Mouse (Mus musculus) limb, embryonic 11.5 days (tissue): ENCODE results near the gene Frem1. TPM values are rescaled to one million over a fixed set of nuclear protein-coding genes. Genes with fewer than 3 reads are reported as not detected.

Experiments
- ATAC-seq: fragments of 200-750 bp; cut with Nextera tagmentation; 2 replicates; pipeline ENCODE4 v1.8.0; 2017; ENCODE audit warnings: low read depth; ENCODE audit not compliant: insufficient number of reproducible peaks, low FRiP score, low TSS enrichment
- DNase-seq: peaks from one replicate; pipeline ENCODE4 v3.0.0-alpha.2; 2015; ENCODE audit warnings: low spot score
- H3K27ac ChIP-seq: fragments of 300-500 bp; sonication (generic); replicated peaks from 2 replicates; pipeline ENCODE4 v1.5.1; 2014; ENCODE audit warnings: low read depth, mild to moderate bottlenecking, low read length
- H3K27me3 ChIP-seq: fragments of 300-500 bp; sonication (generic); 2 replicates; pipeline ENCODE4 v1.6.1; 2014; ENCODE audit warnings: mild to moderate bottlenecking, low read length, mixed read lengths; ENCODE audit not compliant: control insufficient read depth, insufficient read depth
- H3K36me3 ChIP-seq: fragments of 300-500 bp; sonication (generic); 2 replicates; pipeline ENCODE4 v1.6.1; 2014; ENCODE audit warnings: mild to moderate bottlenecking, low read length, moderate library complexity, mixed read lengths; ENCODE audit not compliant: control insufficient read depth, insufficient read depth
- H3K4me1 ChIP-seq: fragments of 300-500 bp; sonication (generic); 2 replicates; pipeline ENCODE4 v1.6.1; 2014; ENCODE audit warnings: low read length, mixed read lengths; ENCODE audit not compliant: control insufficient read depth, insufficient read depth
- H3K4me2 ChIP-seq: fragments of 300-500 bp; sonication (generic); 2 replicates; pipeline ENCODE4 v1.6.1; 2014; ENCODE audit warnings: low read depth, mild to moderate bottlenecking, moderate library complexity; ENCODE audit not compliant: severe bottlenecking
- H3K4me3 ChIP-seq: fragments of 300-500 bp; sonication (generic); 2 replicates; pipeline ENCODE4 v1.5.1; 2014; ENCODE audit warnings: low read depth, low read length
- H3K9ac ChIP-seq: fragments of 300-500 bp; sonication (generic); 2 replicates; pipeline ENCODE4 v1.6.1; 2014; ENCODE audit warnings: mild to moderate bottlenecking, low read length
- H3K9me3 ChIP-seq: fragments of 300-500 bp; sonication (generic); 2 replicates; pipeline ENCODE4 v1.6.1; 2016; ENCODE audit warnings: low read length; ENCODE audit not compliant: control insufficient read depth
- WGBS: fragments of 180-500 bp; shearing (Covaris S2); extraction: QIAGEN DNeasy Blood & Tissue Kit; methylation state at CpG from one replicate; pipeline ENCODE4 v1.1.7; 2014; 5-methylcytosine and 5-hydroxymethylcytosine counted together
- polyA plus RNA-seq: library from polyadenylated mRNA; unstranded; fragments of >200 nt; fragmentation: Nextera tagmentation; extraction: Ambion mirVana; gene quantifications from 2 replicates; pipeline ENCODE4 v1.2.1, GENCODE M21; 2014

Frem1 gene
- polyA plus RNA-seq, 1 experiment from 2014 or later, result 15.1 TPM

DNA sequence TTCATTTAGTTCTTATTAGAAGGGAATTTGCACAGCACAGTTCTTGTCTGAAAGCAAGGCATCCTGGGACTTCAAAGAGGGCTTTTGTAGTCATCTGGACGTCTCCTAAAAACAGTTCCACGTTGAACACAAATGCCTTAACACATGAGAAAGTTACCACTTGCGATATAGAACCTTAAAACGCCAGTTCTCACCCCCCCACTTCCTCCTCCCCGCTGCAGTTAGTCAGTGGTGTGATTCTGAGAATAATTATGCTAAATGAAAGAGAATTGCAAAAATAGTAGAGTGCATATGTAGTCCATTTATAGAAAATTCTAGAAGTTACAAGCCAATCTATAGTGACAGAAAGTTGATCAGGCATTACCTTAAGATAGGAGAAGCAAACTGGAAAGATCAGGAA lies 159.9 kb downstream of the Frem1 start:
- 64% methylated on average over 5 of the region's 5 CpGs for WGBS
- no peak for DNase-seq
- Histone ChIP-seq H3K4me3 (no peak overlapping the region), H3K27ac (peak overlapping the region; percentile 79), H3K9ac (no peak overlapping the region), H3K4me2 (no peak overlapping the region), H3K36me3 (no peaks in the 10 kb centered on the region), H3K9me3 (no peaks in the 10 kb centered on the region), H3K4me1 (peaks cover 12% of the 10 kb centered on the region), H3K27me3 (no peaks in the 10 kb centered on the region)
- ATAC-seq, result no peak

DNA sequence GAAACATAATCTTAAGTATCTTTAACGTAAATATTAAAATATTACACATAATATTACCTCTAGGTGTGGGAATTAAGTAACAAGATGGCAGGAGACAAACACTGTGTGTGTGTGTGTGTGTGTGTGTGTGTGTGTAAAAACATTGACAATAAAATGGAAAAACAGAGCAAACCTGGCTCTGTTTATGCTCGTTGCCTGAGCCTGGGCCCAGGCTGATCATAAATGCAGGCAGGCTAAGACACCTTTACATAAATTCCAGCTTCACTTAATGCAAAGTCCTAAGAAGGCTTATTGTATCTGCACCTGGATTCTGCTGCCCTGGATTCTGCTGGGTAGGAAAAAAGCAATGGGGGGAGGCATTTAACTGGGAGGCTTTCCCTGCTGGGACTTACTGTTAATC lies 160.6 kb downstream of the Frem1 start:
- WGBS, result 52% methylated on average over 2 of the region's 2 CpGs
- ATAC-seq, result peak; percentile 41; the same call in 1 of the 2 replicates
- no peaks in the 10 kb centered on the region for H3K9me3 ChIP-seq
- no peak for DNase-seq
- no peak overlapping the region for H3K4me3 ChIP-seq
- no peaks in the 10 kb centered on the region for H3K36me3 ChIP-seq
- peak overlapping the region; percentile 79 for H3K27ac ChIP-seq
- peaks cover 12% of the 10 kb centered on the region for H3K4me1 ChIP-seq
- no peaks in the 10 kb centered on the region for H3K27me3 ChIP-seq
- H3K4me2 ChIP-seq, result no peak overlapping the region
- no peak overlapping the region for H3K9ac ChIP-seq

DNA sequence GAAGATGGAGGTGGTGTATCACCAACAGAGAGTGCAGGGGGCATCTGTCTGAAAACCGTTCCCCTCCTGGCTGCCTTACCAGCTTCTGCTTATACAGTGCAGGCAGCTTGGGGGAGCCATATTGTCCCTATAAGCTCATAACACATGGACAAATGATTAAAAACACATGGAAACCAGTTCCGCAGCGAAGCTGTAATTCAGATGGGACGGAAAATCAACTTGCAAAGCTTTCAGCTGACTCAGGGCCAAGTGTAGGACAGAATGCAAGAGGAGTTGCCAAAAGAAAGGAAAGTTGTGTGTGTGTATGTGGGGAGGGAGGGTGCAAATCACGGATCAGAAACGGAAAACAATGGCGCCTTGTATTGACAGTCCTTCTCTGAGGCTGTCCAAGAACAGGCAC lies 161.1 kb downstream of the Frem1 start:
- peak overlapping the region; percentile 12; the same call in 1 of the 2 replicates for H3K4me2 ChIP-seq
- DNase-seq (peak; percentile 67), ATAC-seq (peak; percentile 75)
- H3K9ac ChIP-seq, result no peak overlapping the region; the same call in 1 of the 2 replicates
- no peaks in the 10 kb centered on the region for H3K27me3 ChIP-seq
- no peak overlapping the region for H3K4me3 ChIP-seq
- no peaks in the 10 kb centered on the region for H3K36me3 ChIP-seq
- H3K4me1 ChIP-seq, result peaks cover 14% of the 10 kb centered on the region
- H3K27ac ChIP-seq, result peak overlapping the region; percentile 87
- no peaks in the 10 kb centered on the region for H3K9me3 ChIP-seq
- 39% methylated on average over 7 of the region's 7 CpGs for WGBS

DNA sequence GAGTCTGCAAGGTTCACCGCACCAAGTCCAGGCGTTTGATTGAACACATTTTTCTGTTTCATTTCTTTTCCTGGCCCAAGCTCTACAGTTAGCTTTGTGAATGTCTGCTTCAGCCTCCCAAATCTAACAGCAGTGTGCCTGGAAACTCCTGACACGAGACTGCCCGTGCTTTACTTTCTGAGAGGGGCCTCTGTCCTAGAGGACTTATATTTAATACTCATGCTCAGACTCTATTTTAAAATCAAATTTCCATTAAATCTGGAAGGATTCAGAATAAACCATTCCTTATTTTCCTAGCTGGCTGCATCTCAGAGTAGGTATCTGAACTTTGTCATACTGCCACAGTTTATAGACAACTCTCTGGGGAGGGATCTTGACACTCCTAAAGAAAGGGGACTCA lies 161.6 kb downstream of the Frem1 start:
- no peaks in the 10 kb centered on the region for H3K9me3 ChIP-seq
- no peak for DNase-seq
- H3K4me1 ChIP-seq, result peaks cover 14% of the 10 kb centered on the region
- H3K36me3 ChIP-seq, result no peaks in the 10 kb centered on the region
- H3K9ac ChIP-seq, result no peak overlapping the region
- ATAC-seq, result peak; percentile 40; the same call in 1 of the 2 replicates
- H3K4me3 ChIP-seq, result no peak overlapping the region
- H3K27ac ChIP-seq, result peak overlapping the region; percentile 87
- no peaks in the 10 kb centered on the region for H3K27me3 ChIP-seq
- 78% methylated on average over 4 of the region's 4 CpGs for WGBS
- H3K4me2 ChIP-seq, result 0 out of 2 replicates have a peak overlapping the region, but pooled peaks have one; percentile 12

DNA sequence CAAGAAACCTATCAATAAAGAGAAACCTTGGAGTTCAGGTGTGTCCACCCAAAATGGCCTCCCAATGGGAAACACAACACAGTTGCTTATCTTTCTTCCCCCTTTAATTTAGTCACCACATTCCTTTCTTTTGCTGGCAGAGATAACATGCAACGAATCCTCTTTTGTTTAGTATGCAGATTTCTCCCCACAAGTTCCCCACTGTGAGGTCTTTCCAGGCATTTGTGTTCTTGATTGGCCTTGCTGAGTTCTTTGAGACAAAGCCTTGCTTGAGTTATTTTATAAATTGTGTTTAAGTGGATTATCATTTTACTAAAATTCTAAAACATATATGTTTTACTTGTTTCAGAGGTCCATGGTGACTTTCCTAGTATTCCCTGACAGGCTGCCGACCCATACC lies 166.0 kb downstream of the Frem1 start:
- 72% methylated on average over 2 of the region's 2 CpGs for WGBS
- Histone ChIP-seq H3K4me3 (no peak overlapping the region), H3K4me2 (no peak overlapping the region), H3K27me3 (no peaks in the 10 kb centered on the region), H3K4me1 (peaks cover 7% of the 10 kb centered on the region; the same call in 1 of the 2 replicates), H3K27ac (no peak overlapping the region), H3K9ac (no peak overlapping the region), H3K9me3 (no peaks in the 10 kb centered on the region), H3K36me3 (no peaks in the 10 kb centered on the region)
- DNase-seq, result no peak
- ATAC-seq, result no peak

DNA sequence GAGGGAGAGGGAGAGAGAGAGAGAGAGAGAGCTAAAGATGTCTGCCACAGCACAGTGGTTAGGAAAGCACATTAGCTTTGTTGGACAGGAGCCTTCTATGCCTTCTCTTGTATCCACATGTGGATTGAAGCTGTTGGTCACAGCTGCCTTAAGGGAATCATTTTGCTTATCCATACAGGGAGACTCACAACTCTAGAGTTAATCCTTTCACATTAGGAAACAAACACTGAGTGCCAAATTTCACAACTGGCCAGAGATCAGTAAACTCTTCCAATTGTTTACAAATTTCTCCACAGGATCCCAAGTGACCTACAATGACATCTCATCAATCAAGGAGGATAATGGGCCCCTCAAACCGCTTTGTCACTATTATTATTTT lies 166.6 kb downstream of the Frem1 start:
- no peak overlapping the region for H3K27ac ChIP-seq
- no peaks in the 10 kb centered on the region for H3K27me3 ChIP-seq
- no peak overlapping the region for H3K9ac ChIP-seq
- DNase-seq (no peak), ATAC-seq (no peak)
- WGBS, result 41% methylated on average over 1 of the region's 1 CpGs
- H3K9me3 ChIP-seq, result no peaks in the 10 kb centered on the region
- no peak overlapping the region for H3K4me2 ChIP-seq
- no peak overlapping the region for H3K4me3 ChIP-seq
- no peaks in the 10 kb centered on the region for H3K36me3 ChIP-seq
- peaks cover 7% of the 10 kb centered on the region; the same call in 1 of the 2 replicates for H3K4me1 ChIP-seq

DNA sequence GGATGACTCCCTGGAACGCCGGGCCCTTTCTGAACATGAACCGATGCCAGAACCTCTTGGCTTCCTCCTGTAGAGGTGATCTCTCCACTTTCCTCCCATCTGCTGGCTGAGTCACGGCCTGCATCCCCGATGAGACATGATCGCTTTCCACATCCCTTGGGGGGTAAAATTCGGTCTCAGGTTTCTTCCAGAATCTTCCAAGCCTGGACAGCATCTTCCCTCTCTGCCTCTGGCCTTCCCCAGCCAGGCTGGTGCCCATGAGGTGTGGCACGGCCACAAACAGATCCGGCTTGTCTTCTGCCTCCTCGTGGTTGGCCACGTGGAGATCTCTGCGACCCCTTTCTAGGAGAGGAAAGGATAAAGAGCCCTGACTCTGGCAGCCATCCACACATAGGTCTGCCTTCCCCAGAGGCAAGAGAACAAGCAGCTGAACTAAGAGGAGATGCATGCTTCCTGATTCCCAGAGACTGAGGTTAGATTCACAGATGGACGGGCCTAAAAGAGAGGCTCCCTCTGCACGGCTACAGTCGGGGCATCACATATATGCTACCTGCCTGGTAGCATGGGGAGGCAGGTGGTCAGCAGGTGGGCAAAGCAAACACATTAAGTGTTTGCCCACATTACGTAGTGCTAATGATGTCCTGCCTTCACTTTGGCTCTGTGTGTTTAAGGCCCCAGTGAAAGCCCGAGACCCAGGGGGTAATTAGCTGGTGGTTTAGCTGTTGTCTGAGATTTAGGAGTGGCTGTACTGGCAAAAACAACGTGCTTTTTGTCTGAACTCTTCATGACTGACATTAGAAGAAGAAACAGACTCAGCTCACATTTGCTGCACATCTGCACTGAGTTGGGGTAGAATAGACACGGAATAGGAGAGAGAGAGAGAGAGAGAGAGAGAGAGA lies 167.3 kb downstream of the Frem1 start, which contains the start of gene Cer1:
Gene Cer1, minus strand, starts transcription at position 513 of the 899 bp plus-strand sequence.
- no peak for ATAC-seq
- no peak within 1 kb of the TSS for H3K4me3 ChIP-seq
- 60% methylated on average over 19 of the region's 19 CpGs for WGBS
- DNase-seq, result no peak
- H3K36me3 ChIP-seq, result no peaks in the 10 kb centered on the region
- H3K4me1 ChIP-seq, result peaks cover 2% of the 10 kb centered on the region; the same call in 1 of the 2 replicates
- no peak within 1 kb of the TSS for H3K4me2 ChIP-seq
- no peaks in the 10 kb centered on the region for H3K27me3 ChIP-seq
- H3K9me3 ChIP-seq, result no peaks in the 10 kb centered on the region
- H3K27ac ChIP-seq, result 0 out of 2 replicates have a peak within 1 kb of the TSS, but pooled peaks have one; percentile 2
- H3K9ac ChIP-seq, result no peak within 1 kb of the TSS

DNA sequence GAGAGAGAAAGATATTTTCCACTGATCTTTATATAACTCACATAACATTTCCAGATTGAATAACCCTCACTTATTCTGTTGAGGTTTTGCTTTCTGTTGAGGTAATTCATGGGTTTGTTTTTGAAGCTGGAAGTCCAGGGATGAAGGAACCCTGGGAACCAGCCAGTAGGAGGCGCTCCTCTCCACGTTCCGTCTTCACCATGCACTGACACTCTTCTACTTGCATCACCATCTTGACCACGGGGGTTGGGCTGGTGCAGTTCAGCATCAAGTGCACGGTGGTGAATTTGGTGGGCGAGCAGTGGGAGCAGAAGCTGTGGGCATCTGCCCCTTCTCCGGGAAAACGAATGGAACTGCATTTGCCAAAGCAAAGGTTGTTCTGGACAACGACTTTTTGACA lies 169.6 kb downstream of the Frem1 start:
- DNase-seq (no peak), ATAC-seq (no peak)
- H3K36me3 ChIP-seq, result no peaks in the 10 kb centered on the region
- WGBS, result 78% methylated on average over 9 of the region's 9 CpGs
- no peak overlapping the region for H3K4me2 ChIP-seq
- no peaks in the 10 kb centered on the region for H3K27me3 ChIP-seq
- H3K9me3 ChIP-seq, result no peaks in the 10 kb centered on the region
- no peak overlapping the region for H3K9ac ChIP-seq
- no peak overlapping the region for H3K27ac ChIP-seq
- no peak overlapping the region for H3K4me3 ChIP-seq
- H3K4me1 ChIP-seq, result peaks cover 2% of the 10 kb centered on the region; the same call in 1 of the 2 replicates
